Mouse (Mus musculus) cortical plate, adult 2 months (tissue): ENCODE data around the gene Hes1.

Experiments
- CTCF ChIP-seq: fragments of 200-500 bp; IDR thresholded peaks from 2 replicates; pipeline ENCODE4 v1.5.1; 2011; ENCODE audit warnings: mild to moderate bottlenecking, control low read depth, low read length; ENCODE audit not compliant: insufficient read depth; ENCODE audit errors: extremely low read depth
- POLR2A ChIP-seq: fragments of 200-500 bp; IDR thresholded peaks from 2 replicates; pipeline ENCODE4 v1.6.1; 2011; ENCODE audit warnings: mild to moderate bottlenecking, low read length, control low read depth; ENCODE audit not compliant: insufficient read depth; ENCODE audit errors: extremely low read depth

DNA sequence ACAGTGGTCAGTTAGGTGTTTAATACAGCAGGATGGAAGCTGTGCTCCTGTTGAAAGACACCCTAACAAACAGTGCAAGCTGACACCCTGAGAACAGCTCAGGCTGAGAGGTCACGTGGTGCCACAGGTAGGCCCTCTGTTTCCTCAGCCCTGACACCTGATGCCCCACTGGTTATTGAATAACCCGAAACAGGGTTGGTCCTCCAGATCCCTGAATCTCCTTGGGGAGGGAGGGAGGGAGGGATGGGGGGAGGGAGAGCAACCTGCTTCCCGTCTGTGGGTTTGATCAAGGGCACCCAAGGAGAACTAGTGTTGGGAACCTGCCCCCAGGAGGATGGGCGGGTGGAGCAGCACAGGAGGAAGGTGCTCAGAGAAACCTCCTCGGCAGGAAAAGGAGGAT, 18.6 kb upstream of the Hes1 start:
- TF ChIP-seq CTCF (no peak), POLR2A (no peak)
